Mouse (Mus musculus): ENCODE measurements around the gene Nr5a2. TPM values are rescaled to one million over a fixed set of nuclear protein-coding genes. Genes with fewer than 3 reads are reported as not detected.
"Not testable (repeated sequence)": the region's sequence is repeated elsewhere in the genome, so short reads cannot be mapped to it uniquely, and the experiment has no call there.

Gene Nr5a2
- total RNA-seq, 4 experiments from 2014 or later: 1.7 to 4.0 (median 2.6) TPM

DNA sequence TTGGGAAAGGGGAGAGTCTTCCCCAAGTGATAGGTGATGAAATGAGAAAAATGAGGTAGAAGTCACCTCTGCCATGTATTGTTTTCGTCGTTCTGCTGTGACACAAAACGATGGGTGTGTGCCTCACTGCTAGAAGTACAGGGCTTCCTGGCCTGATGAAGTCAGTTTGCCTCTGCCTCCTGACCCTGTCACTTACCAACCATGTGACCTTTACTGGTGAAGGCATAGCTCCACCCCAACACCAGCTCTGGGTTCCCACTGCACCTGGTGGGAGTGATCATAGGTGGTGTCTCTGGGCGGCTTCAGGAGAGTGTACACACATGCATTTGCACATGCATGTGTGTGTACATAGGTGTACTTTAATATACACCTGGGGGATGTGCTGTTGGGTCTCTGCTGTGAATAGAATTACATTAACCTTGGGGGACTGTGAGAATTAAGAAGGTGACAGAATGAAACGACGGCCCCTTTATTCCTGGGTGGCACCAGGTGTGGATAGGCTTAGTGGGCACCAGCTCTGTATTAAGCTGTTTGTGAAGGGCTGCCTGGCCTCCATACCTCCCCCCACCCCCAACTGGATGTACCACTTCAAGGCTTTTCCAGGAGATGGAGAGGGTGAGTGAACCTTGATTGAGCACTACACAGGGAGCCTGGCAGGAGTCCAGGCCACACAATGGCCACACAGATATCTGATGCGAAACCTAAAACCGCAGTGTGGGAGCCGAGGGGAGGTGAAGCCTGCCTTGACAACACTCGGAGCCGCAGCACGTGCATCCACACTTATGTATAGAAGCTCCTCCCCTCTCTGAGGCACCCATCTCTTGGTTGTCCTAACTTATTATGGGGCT is 127.7 kb downstream of the Nr5a2 start:
- DNase-seq: no peak

DNA sequence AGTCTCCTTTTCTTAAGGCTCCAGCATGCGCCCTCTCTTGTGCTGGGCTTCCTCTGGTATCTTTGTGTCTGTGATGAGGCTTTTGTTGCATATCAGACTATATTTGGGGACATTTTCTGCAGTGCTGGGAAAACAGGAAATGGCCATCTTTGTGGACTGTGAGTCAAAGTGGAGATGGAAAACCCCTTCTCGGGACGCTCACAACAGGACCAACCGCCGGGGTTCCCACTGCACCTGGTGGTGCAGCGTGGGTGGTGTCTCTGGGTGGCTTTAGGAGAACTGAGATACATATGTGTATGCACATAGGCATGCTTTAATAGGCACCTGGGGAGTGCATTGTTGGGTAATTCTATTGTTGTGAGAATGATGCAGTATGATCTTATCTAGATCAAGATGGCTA is 129.3 kb downstream of the Nr5a2 start:
- no peak for DNase-seq

DNA sequence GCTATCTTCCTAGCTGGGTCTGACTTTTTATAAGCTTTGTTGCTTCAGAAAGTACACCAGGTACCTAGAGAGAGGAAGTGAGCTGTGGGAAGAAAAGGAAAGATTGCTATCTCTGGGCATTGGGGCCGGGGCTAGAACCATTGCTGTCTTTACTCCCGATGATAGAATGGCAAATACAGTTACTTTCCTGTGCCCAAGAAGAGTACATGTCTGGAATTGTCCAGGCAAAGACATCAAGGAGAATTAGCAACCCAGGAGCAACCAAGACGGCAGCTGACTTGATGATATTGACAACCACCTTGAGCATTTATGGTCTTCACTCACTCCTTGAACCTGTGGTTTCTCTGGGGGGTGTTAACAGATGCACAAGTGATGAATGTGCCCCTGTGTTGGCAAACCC is 130.3 kb downstream of the Nr5a2 start:
- no peak for DNase-seq

DNA sequence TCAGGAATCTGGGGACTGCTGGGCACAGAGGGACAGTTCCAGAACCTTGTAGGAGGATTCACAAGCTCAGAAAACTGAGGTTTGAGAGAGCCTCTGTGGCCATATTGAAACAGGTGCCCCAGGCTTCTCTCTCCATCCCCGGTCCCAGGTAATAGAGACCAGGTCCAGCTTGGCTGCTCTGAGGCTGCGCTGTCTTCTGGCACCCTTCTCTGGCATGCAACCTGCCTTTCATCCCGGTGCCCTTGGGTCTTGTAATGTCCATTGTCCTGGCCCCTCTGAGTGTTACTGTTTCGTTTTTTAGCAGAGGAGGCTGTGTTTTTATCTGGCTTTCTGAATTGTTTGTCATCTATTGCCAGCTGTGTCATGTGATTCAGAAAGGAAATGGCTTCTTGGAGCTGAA is 136.4 kb downstream of the Nr5a2 start:
- no peak for DNase-seq

DNA sequence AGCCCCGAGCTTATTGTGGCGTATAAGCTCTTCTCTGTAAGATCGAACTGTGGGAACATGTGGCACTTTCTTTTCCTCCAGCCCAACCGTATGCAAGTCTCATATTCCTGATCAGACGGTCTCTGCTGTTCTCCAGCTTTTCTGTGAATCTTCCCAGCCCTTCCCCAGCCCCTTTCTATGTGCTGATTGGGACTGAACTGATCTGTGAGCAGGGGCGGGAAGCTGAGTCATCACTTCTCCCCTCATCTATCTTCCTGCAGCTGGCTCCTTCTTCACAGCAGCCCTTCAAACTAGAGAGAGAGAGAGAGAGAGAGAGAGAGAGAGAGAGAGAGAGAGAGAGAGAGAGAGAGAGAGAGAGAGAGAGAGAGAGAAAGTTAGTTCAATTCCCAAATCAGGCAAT is 159.6 kb downstream of the Nr5a2 start:
- no peak for DNase-seq

DNA sequence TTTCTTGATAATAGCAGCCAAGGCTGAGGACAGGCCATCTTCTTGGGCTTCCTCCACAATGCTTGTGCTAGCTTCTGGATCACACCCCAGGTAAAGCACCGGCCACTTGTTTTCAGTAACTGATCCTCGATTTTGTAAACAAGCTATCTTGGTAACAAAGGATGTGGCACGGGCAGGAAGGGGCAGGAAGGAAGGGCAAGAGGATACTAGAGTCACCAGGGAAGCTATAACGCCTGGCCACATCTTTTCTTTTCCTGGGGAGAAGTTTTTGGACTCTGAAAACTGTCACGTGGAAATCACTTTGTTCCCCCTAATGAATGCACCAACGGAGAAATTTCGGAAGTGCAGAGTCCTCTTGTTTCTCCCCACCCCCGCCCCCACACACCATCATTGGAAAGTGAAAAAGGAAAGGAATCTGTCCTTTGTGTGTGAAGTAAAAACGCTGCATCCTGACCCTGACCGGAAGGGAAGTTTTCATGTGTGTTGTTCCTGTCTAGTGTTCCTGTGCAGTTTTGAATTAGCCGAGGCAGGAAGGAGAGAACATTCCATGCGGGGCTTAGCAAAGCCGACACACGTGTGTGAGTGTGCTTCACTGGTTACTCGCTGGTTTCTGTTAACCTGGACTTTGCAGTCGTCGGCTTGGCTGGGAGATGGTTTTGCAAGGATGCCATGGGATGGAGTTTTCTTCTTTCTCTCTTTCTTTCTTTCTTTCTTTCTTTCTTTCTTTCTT is 163.7 kb downstream of the Nr5a2 start:
- peak; percentile 11 for DNase-seq

DNA sequence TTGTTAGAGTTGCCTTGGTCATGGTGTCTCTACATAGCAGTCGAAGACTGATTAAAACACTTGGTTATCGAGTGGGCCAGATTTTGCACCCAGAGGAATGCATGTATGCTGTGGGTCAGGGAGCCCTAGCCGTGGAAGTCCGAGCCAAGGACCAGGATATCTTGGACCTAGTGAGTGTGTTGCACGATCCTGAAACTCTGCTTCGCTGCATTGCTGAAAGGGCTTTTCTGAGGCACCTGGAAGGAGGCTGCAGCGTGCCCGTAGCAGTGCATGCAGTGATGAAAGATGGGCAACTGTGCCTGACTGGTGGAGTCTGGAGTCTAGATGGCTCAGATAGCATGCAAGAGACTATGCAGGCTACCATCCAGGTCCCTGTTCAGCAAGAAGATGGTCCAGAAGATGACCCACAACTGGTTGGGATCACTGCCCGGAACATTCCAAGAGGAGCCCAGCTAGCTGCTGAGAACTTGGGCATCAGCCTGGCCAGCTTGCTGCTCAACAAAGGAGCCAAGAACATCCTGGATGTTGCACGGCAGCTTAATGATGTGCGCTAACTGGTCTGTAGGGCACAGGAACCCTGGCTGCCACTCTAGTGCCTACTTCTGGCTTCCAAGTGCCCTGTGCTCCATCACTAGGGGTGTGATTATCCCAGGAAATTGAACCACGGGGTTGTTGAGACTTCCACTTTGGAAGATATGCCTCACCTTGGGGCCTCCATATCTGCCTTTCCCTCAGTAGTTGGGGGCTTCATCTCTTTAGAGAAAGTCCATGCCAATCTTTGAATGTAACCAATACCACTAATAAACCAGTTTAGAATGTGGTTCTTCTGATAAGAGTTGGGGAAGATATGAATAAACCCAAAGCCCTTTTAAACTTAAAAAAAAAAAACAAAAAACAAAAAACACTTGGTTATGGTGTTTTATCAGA is 167.0 kb downstream of the Nr5a2 start:
- not testable (repeated sequence) for DNase-seq

All from adrenal gland, adult 8-10 months (tissue).